Mouse (Mus musculus): Measurements from ENCODE around the gene Sox11. TPM values are rescaled to one million over a fixed set of nuclear protein-coding genes. Genes with fewer than 3 reads are reported as not detected.

Sox11 gene
- total RNA-seq, 2 experiments from 2014 or later = 17.3 to 17.4 TPM

DNA sequence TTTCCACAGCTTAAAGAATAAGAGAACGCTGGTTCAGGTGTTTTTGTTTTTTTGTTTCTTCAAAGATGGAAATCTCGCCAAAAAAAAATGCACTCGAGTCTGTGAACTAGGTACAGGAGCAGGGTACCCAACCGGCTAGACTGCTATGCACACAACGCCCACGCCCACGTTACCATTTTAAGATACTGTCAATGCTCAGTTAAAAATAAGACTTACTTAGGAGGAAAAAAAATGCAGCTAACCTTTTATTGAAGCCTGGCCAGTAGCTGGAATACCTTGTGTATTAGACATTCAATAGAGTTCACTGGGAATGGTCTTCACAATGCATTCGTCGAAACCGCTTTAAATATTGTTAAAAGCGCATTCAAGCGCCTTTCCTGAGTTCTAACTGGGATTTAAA lies 4.3 kb downstream of the Sox11 start:
- peak; percentile 45 to 62 for DNase-seq (ENCODE audit: low spot score in 2 of 2)
- intact Hi-C loops (cut with DNase I) = loop anchor here (2.0 to 10.0 kb wide), 4 partner anchors 179 to 453 kb away; no protein-coding TSS in a partner anchor

DNA sequence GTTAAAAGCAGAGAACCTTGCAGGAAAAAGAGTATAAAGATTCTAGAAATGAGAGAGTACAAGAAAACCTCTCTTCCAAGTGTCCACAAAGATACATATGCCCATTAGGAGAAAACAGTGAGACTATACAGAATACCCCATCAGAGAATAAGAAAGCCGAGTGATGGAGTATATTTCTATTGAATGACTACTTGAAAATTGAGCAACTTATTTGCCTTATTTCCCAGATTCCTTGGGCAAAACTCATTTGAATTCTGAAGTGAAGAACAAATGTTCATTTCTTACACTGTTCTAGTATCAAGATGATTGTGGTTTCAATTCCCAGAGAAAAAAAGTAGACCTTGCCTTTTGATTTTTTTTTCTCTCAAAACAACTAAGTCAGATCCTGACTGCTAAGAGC lies 4.9 kb downstream of the Sox11 start:
- intact Hi-C loops (cut with DNase I) = loop anchor here (10.0 kb wide), 1 partner anchor 453 kb away; no protein-coding TSS in a partner anchor
- DNase-seq (ENCODE audit: low spot score in 2 of 2) = no peak

DNA sequence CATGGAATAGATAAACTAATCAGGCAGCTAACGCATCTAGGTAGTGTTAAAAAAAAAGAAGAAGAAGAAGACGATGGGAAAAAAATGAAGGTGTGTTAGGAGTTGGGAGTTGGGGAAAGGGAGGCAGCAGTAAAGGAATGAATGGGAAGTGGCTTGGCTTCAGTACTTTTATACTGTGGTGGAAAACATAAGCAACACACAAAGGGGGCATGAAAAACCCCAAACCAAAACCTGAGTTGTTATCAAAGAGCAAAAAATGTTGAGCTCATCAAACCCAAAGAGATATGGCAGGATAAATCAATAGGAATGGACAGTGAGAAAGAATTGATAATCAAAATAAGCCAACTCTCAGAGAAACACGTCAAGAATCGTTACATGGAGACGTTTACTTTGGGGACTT lies 5.6 kb downstream of the Sox11 start:
- DNase-seq (ENCODE audit: low spot score in 2 of 2) = no peak
- intact Hi-C loops (cut with DNase I) = loop anchor here (10.0 kb wide), 1 partner anchor 452 kb away; no protein-coding TSS in a partner anchor

GRCm38 (mm10) chr12:27336336-27336735 lies 6.0 kb downstream of the Sox11 start:
- no peak for DNase-seq (ENCODE audit: low spot score in 2 of 2)
- intact Hi-C loops (cut with DNase I) = loop anchor here (10.0 kb wide), 1 partner anchor 452 kb away; no protein-coding TSS in a partner anchor

DNA sequence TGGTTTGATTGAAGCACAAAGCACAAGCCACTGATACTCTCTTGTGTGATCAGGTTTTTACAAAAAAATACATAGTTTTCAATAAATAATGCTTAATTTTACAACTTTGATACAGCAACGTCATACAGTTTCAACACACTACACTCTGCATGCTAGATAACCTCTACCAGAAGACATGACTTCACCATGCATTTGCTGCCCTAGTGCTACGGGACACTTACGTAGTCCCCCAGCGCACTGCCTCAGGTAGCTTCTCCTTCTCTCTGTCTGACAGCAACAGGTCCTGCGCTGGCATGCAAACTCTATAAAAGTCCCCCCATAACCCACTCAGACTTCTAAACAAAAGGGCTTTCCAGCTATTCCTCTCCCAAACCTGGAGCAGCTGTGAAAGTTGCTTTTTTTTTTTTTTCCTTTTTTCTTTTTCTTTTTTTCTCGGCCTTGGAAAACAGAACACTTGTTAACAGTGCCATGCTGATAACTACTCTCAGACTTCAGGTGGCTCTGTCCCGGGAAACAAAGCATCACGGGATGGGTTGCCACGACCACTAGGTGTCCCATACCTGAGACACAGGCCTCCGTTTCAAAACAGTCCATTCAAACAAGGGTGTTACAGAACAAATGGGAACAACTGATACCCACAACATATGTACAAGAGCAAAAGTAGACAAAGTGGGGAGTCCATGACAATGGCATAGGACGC lies 6.9 kb downstream of the Sox11 start:
- intact Hi-C loops (cut with DNase I) = loop anchor here (10.0 kb wide), 1 partner anchor 451 kb away; no protein-coding TSS in a partner anchor
- no peak for DNase-seq (ENCODE audit: low spot score in 2 of 2)

- intact Hi-C loops (cut with DNase I) = loop anchor here (10.0 kb wide), 1 partner anchor 449 kb away; no protein-coding TSS in a partner anchor
- DNase-seq (ENCODE audit: low spot score in 2 of 2) = no peak
These were observed 8.8 kb downstream of the Sox11 start for GRCm38 (mm10) chr12:27333590-27333989.

DNA sequence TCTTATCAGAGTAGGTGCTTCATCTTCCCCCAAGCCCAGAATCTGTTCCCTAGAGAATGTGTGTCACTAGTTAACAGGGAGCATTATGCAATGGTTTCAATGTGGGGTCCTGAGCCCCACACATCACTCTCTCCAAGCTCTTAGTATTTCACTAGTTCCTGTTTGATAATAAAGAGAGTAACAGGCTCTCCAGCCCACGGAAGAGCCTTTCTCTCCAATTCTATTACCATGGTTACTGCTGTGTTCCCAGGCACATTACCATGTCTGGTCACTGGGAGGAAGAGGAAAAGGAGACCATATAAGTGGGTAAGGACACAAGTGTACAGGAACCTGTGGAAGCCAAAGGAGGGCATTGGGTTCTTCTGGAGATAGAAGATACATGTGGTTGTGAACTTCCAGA lies 19.0 kb downstream of the Sox11 start:
- intact Hi-C loops (cut with DNase I) = no loop called here
- peak in 1 of 2 experiments; percentile 15 for DNase-seq (ENCODE audit: low spot score in 2 of 2)

- DNase-seq (ENCODE audit: low spot score in 2 of 2) = no peak
- intact Hi-C loops (cut with DNase I) = no loop called here
These were observed 21.7 kb downstream of the Sox11 start for GRCm38 (mm10) chr12:27320705-27321104.

DNA sequence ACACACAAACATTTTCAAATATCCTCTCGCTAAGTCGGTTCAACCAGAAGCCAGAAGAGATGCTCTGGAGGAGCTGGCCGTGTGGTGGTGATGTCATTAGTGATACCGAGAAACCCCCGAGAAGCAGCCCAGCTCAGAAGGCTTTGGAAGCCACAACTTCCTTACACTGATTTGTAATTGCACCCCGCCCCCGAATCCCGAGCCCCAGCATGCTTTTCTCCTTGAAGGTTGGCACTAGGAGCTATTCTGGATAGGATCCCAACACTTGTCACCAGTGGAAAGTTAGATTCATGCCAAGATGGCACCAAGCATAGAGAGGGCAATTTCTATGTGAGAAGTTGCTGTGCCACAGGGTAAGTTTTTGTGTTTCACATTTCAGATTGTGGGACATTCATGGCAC lies 29.4 kb downstream of the Sox11 start:
- no peak for DNase-seq (ENCODE audit: low spot score in 2 of 2)
- intact Hi-C loops (cut with DNase I) = no loop called here

- intact Hi-C loops (cut with DNase I) = no loop called here
- no peak for DNase-seq (ENCODE audit: low spot score in 2 of 2)
These were observed 30.4 kb downstream of the Sox11 start for GRCm38 (mm10) chr12:27311854-27312466.

DNA sequence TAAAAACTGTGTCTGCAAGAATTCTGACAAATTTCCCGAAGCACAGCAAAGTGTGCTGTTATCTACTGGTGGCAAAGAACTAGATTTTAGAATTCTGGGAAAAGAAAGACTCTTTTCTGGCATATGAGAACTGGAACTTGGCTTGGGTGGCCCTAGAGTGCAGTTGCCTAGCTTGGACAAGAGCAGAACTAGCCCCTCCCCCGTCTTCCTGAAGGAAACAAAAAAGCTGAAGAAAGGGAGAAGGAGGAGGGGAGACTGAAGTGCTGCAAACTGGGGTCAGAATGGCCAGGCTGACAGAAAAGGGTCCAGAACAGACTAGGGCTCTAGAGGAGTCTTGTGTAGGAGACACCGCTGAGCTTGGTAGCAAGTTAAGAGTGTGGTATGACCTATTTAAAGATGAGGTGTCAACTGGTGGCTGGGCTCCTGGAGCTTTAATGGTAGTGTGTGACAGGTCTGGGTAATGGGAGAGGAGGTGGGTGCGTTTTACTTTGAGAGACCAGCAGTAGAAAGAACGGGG lies 31.0 kb downstream of the Sox11 start:
- intact Hi-C loops (cut with DNase I) = no loop called here
- DNase-seq (ENCODE audit: low spot score in 2 of 2) = no peak

GRCm38 (mm10) chr12:27310703-27311102 lies 31.7 kb downstream of the Sox11 start:
- no peak for DNase-seq (ENCODE audit: low spot score in 2 of 2)
- intact Hi-C loops (cut with DNase I) = no loop called here

- DNase-seq (ENCODE audit: low spot score in 2 of 2) = no peak
- intact Hi-C loops (cut with DNase I) = no loop called here
These were observed 32.4 kb downstream of the Sox11 start for GRCm38 (mm10) chr12:27309969-27310368.

DNA sequence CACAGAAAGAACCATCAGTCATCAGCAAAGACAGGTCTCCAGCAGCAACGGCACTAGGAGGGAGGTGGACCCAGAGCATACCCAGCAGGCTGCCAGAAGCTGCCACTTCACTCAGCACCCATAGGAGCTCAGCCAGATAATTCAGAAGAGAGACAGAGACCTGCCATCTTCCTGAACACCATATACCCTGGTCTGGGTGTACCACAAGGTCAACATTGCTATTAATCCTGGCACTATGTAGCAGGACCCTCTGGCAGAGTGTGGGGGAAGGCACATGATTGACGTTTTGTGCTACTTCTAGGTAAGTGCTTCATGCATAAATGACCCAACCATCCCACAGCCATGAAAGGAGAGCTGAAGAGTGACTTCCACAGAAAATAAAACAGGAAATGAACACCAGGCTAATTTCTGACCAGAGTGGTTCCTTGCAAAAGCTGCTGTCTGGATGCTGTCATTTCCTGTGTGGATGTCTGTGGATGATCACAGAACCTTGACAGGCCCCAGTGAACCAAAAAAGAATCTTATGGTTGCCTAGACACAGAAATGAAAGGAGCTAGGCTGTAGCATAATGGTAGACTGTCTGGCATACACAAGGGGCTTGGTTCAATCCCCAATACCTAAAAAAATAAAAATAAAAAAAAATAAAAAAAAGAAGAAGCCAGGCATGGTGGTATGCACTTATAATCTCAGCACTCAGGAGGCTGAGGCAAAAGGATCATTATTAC lies 37.5 kb downstream of the Sox11 start:
- DNase-seq (ENCODE audit: low spot score in 2 of 2) = no peak

GRCm38 (mm10) chr12:27303190-27303589 lies 39.2 kb downstream of the Sox11 start:
- no peak for DNase-seq (ENCODE audit: low spot score in 2 of 2)
- intact Hi-C loops (cut with DNase I) = no loop called here

More for the DNA sequence above, 37.5 kb downstream of the Sox11 start:
- intact Hi-C loops (cut with DNase I) = no loop called here

DNA sequence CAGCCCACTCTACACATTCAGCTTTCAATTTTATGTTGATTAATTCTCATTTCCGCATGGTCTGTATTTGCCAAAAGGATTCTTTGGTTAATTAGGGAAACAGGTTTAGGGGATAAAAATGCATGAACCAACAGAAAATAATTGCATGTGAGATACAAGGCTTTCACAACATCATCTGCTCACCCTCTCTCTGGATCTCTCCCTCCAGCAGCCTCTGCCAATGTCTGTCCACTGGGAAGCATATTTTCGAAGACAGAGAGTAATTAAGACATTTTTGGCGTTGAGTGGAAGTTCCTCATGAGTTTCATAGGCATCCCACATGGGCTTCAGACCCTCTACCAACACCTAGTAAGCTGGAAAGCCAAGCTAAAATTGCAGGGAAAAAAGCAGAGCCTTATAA lies 43.7 kb downstream of the Sox11 start:
- DNase-seq (ENCODE audit: low spot score in 2 of 2) = no peak
- intact Hi-C loops (cut with DNase I) = no loop called here

DNA sequence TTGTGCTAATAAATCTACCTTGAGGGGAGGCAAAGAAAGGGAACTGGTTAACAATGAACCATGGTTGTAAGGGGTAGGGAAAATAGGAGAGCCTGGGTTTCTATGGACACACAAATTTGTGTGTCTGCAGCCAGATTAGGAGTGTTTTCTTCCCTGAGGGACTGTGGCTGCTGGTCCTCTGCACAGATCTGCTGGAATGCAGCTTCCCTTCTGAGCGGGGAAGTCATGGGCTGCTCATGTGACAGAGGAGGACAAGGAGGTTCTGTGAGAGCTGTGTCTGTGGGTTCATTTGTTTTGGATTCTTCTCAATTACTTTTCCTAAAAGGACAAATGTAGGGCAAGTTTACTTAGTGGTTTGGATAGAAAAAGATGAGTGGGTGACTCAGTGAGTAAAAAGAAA lies 48.2 kb downstream of the Sox11 start:
- DNase-seq (ENCODE audit: low spot score in 2 of 2) = peak in 1 of 2 experiments; percentile 22
- intact Hi-C loops (cut with DNase I) = no loop called here

DNA sequence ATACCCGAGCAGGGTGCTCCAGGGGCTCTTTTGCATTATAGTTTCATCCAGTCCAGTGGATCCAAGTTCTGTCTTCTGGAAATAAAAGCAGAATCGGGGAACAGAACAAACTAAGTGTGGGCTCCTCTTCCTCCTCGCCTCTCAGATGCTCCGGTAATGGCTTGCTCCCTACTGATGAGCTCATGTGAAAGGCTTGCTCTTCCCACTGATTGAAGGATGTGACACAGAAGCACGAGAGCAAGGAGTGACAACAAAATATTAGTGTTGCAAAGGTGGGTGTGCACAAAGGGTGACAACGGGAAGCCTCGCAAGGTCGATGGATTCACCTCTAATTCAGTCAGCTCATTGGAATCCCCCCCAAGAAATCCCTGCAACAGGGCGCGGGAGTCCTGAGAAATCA lies 48.6 kb downstream of the Sox11 start:
- no peak for DNase-seq (ENCODE audit: low spot score in 2 of 2)
- intact Hi-C loops (cut with DNase I) = no loop called here

DNA sequence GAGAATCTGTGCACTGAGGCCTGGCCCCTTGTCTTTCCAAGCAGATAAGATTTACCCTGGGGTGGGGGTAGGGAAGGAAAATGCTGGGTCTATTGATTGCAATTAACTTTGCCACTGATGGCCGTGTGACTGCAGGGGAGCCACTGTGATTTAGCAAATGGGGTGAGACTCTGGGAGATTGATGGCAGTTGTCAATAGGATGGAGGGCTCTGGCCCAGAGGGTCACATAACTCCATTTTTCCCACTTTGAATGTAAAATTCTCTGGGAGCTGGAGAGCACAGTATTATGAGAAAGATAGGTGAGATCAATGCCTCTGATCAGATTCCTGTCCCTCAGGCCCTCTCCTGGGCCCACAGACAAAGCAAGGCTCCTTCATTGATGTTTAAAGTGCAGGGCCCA lies 49.2 kb downstream of the Sox11 start:
- intact Hi-C loops (cut with DNase I) = no loop called here
- no peak for DNase-seq (ENCODE audit: low spot score in 2 of 2)
